Mouse (Mus musculus) embryo, embryonic 11.5 days (tissue): ENCODE measurements around the gene Samd1.
A peak's percentile ranks its signal among the peaks of the same experiment; 100 is the strongest.

Experiments
- DNase-seq: peaks from one replicate; pipeline ENCODE4 v3.0.0-alpha.2; 2012; ENCODE audit warnings: low read depth, low spot score

The Samd1 gene

GRCm38 (mm10) chr8:84011705-84012498, 14.4 kb downstream of the Samd1 start, which contains the start of gene 2210011C24Rik:
TSS of gene 2210011C24Rik (minus strand) at chr8:84012171.
- no peak for DNase-seq

GRCm38 (mm10) chr8:84012499-84013165, 15.2 kb downstream of the Samd1 start:
- DNase-seq: no peak

GRCm38 (mm10) chr8:84015833-84016232, 18.4 kb downstream of the Samd1 start:
- no peak for DNase-seq

- no peak for DNase-seq
These were observed 22.3 kb downstream of the Samd1 start for GRCm38 (mm10) chr8:84019738-84020137.

- DNase-seq: no peak
These were observed 23.6 kb downstream of the Samd1 start, which contains the start of gene Palm3 for GRCm38 (mm10) chr8:84021096-84021495. TSS of gene Palm3 (plus strand) at chr8:84021471.

GRCm38 (mm10) chr8:84021569-84021968, 24.1 kb downstream of the Samd1 start:
- DNase-seq: no peak

- no peak for DNase-seq
These were observed 25.6 kb downstream of the Samd1 start for GRCm38 (mm10) chr8:84023085-84023484.

- DNase-seq: no peak
These were observed 26.2 kb downstream of the Samd1 start for GRCm38 (mm10) chr8:84023631-84024030.

- no peak for DNase-seq
These were observed 26.7 kb downstream of the Samd1 start for GRCm38 (mm10) chr8:84024171-84024570.

- peak; percentile 56 for DNase-seq
These were observed 28.4 kb downstream of the Samd1 start for GRCm38 (mm10) chr8:84025863-84026262.

GRCm38 (mm10) chr8:84027449-84027848, 30.0 kb downstream of the Samd1 start:
- no peak for DNase-seq

GRCm38 (mm10) chr8:84029272-84029671, 31.8 kb downstream of the Samd1 start:
- DNase-seq: no peak

- DNase-seq: no peak
These were observed 35.3 kb downstream of the Samd1 start for GRCm38 (mm10) chr8:84032777-84033176.

- no peak for DNase-seq
These were observed 40.5 kb downstream of the Samd1 start for GRCm38 (mm10) chr8:84038015-84038414.

GRCm38 (mm10) chr8:84039050-84039449, 41.6 kb downstream of the Samd1 start:
- peak; percentile 69 for DNase-seq

- peak; percentile 40 for DNase-seq
These were observed 44.8 kb downstream of the Samd1 start, which contains the start of gene Il27ra for GRCm38 (mm10) chr8:84042066-84042947. TSS of gene Il27ra (minus strand) at chr8:84042589.

GRCm38 (mm10) chr8:84042948-84043342, 45.5 kb downstream of the Samd1 start:
- no peak for DNase-seq

- no peak for DNase-seq
These were observed 46.6 kb downstream of the Samd1 start for GRCm38 (mm10) chr8:84044103-84044502.

- DNase-seq: no peak
These were observed 47.4 kb downstream of the Samd1 start, which contains the start of gene Rln3 for GRCm38 (mm10) chr8:84044900-84045299. TSS of gene Rln3 (minus strand) at chr8:84045000.

GRCm38 (mm10) chr8:84046505-84046904, 49.0 kb downstream of the Samd1 start:
- no peak for DNase-seq

GRCm38 (mm10) chr8:84048171-84048570, 50.7 kb downstream of the Samd1 start:
- DNase-seq: no peak
